12 mouse cellular contexts compared by ENCODE assay signal in genomic region chr16:90461304-90461905, GRCm38 (mm10).
DNase-seq lines count a peak whose midpoint lies in the region; ATAC-seq and TF ChIP-seq lines count a peak whose summit lies in the region.
"Had no signal": no experiment of that assay in that cellular context is flagged by ENCODE, and none has a peak within 500 bp of the region (broad histone marks: within the 10 kb centered on the region; RNA-seq: fewer than 3 reads in every experiment).

No protein-coding gene starts in this region.

- intact Hi-C loops in heart, adult 2 months (cut with DNase I) = no loop called here

- H3K27me3 ChIP-seq in heart, adult 2 months (ENCODE audit: control insufficient read depth, insufficient read depth, low read length) = no peaks in the 10 kb centered on the region
- H3K27me3 ChIP-seq in midbrain, embryonic 16.5 days (ENCODE audit: control insufficient read depth, insufficient read depth, low read depth, low read length) = no peaks in the 10 kb centered on the region
- H3K27me3 ChIP-seq in midbrain, embryonic 13.5 days = no peaks in the 10 kb centered on the region
- H3K27me3 ChIP-seq in intestine, embryonic 16.5 days (replicated peaks; ENCODE audit: control insufficient read depth, insufficient read depth, low read length) = no peaks in the 10 kb centered on the region
- H3K27me3 ChIP-seq: liver, embryonic 15.5 days had no signal

- no peaks in the 10 kb centered on the region for H3K79me2 ChIP-seq in heart, adult 2 months (replicated peaks; ENCODE audit: control insufficient read depth, insufficient read depth, low read length)

- H3K4me2 ChIP-seq in midbrain, embryonic 16.5 days (ENCODE audit: low read length) = no peak overlapping the region
- H3K4me2 ChIP-seq in midbrain, embryonic 13.5 days (replicated peaks) = no peak overlapping the region
- H3K4me2 ChIP-seq in intestine, embryonic 16.5 days (ENCODE audit: low read depth, low read length) = no peak overlapping the region
- H3K4me2 ChIP-seq: liver, embryonic 15.5 days had no signal

- WGBS in heart, adult 2 months = 44% methylated on average over 11 of the region's 11 CpGs
- 58% methylated on average over 11 of the region's 11 CpGs for WGBS in midbrain, embryonic 16.5 days
- WGBS in midbrain, embryonic 13.5 days = 65% methylated on average over 11 of the region's 11 CpGs
- WGBS in intestine, embryonic 16.5 days = 47% methylated on average over 11 of the region's 11 CpGs

- no peak for TF ChIP-seq EP300 in heart, adult 2 months (IDR thresholded peaks at IDR 0.05; ENCODE audit: insufficient read depth, low read depth, low read length)

- ATAC-seq in midbrain, embryonic 16.5 days = 0 out of 2 replicates have a peak, but pooled peaks have one; percentile 21
- no peak for ATAC-seq in midbrain, embryonic 13.5 days
- peak; percentile 59 for ATAC-seq in intestine, embryonic 16.5 days
- ATAC-seq: forebrain, embryonic 16.5 days had no signal

- H3K9ac ChIP-seq in heart, adult 2 months (ENCODE audit: low read depth, low read length) = no peak overlapping the region
- H3K9ac ChIP-seq in midbrain, embryonic 16.5 days (ENCODE audit: low read depth, low read length) = no peak overlapping the region
- H3K9ac ChIP-seq in midbrain, embryonic 13.5 days (replicated peaks) = no peak overlapping the region
- H3K9ac ChIP-seq in intestine, embryonic 16.5 days (ENCODE audit: low read depth, low read length) = no peak overlapping the region
- H3K9ac ChIP-seq: liver, embryonic 15.5 days had no signal

- H3K27ac ChIP-seq in heart, adult 2 months = no peak overlapping the region
- H3K27ac ChIP-seq in midbrain, embryonic 16.5 days (ENCODE audit: low read length) = no peak overlapping the region
- H3K27ac ChIP-seq in midbrain, embryonic 13.5 days = no peak overlapping the region
- peak overlapping the region; percentile 48; the same call in 1 of the 2 replicates for H3K27ac ChIP-seq in intestine, embryonic 16.5 days (ENCODE audit: low read length)
- H3K27ac ChIP-seq: left cerebral cortex, adult 2 months; liver, embryonic 15.5 days had no signal

- no peaks in the 10 kb centered on the region for H3K36me3 ChIP-seq in heart, adult 2 months (ENCODE audit: control insufficient read depth, insufficient read depth, low read length)
- H3K36me3 ChIP-seq in midbrain, embryonic 16.5 days (ENCODE audit: control insufficient read depth, insufficient read depth, low read length) = peaks cover 2% of the 10 kb centered on the region
- peaks cover 26% of the 10 kb centered on the region for H3K36me3 ChIP-seq in midbrain, embryonic 13.5 days
- H3K36me3 ChIP-seq in intestine, embryonic 16.5 days (ENCODE audit: control insufficient read depth, insufficient read depth, low read length) = peaks cover 3% of the 10 kb centered on the region

- H3K9me3 ChIP-seq in midbrain, embryonic 16.5 days (replicated peaks; ENCODE audit: control insufficient read depth, low read length, poor library complexity, severe bottlenecking) = no peaks in the 10 kb centered on the region; the same call in 1 of the 2 replicates
- peaks cover 4% of the 10 kb centered on the region for H3K9me3 ChIP-seq in midbrain, embryonic 13.5 days
- H3K9me3 ChIP-seq in intestine, embryonic 16.5 days (ENCODE audit: control insufficient read depth, low read length) = no peaks in the 10 kb centered on the region
- H3K9me3 ChIP-seq: liver, embryonic 15.5 days had no signal

- DNase-seq in heart, adult 11 months = peak; percentile 92
- DNase-seq in heart, adult 2 months = no peak
- DNase-seq in right cerebral cortex, postnatal 10 days (ENCODE audit: low spot score in 2 of 2) = no peak
- DNase-seq in urinary bladder, postnatal 14 days (ENCODE audit: low spot score) = no peak
- DNase-seq in ovary, postnatal 10 days (ENCODE audit: low spot score) = no peak
- DNase-seq: thymus, postnatal 4 days had no signal

- TF ChIP-seq CTCF in heart, adult 2 months (IDR thresholded peaks at IDR 0.05) = no peak

- no peak for TF ChIP-seq POLR2A in heart, adult 2 months (IDR thresholded peaks at IDR 0.05; ENCODE audit: insufficient read depth, low read depth, low read length)

- no peak overlapping the region for H3K4me3 ChIP-seq in heart, adult 2 months
- no peak overlapping the region for H3K4me3 ChIP-seq in midbrain, embryonic 16.5 days (ENCODE audit: low read depth, low read length)
- H3K4me3 ChIP-seq in midbrain, embryonic 13.5 days (replicated peaks) = no peak overlapping the region
- no peak overlapping the region for H3K4me3 ChIP-seq in intestine, embryonic 16.5 days (ENCODE audit: low read length)
- H3K4me3 ChIP-seq: left cerebral cortex, adult 2 months; liver, embryonic 15.5 days had no signal

- H3K4me1 ChIP-seq in heart, adult 2 months (ENCODE audit: control insufficient read depth, insufficient read depth, low read length) = peaks cover 6% of the 10 kb centered on the region
- no peaks in the 10 kb centered on the region; the same call in 1 of the 2 replicates for H3K4me1 ChIP-seq in midbrain, embryonic 16.5 days (ENCODE audit: control insufficient read depth, insufficient read depth, low read length)
- peaks cover 17% of the 10 kb centered on the region for H3K4me1 ChIP-seq in midbrain, embryonic 13.5 days (replicated peaks)
- peaks cover 9% of the 10 kb centered on the region for H3K4me1 ChIP-seq in intestine, embryonic 16.5 days (ENCODE audit: control insufficient read depth, insufficient read depth, low read length)
- H3K4me1 ChIP-seq: liver, embryonic 15.5 days had no signal
